Mouse (Mus musculus): ENCODE measurements at regions not wholly inside any gene's neighbourhood (a gene's known extent, or its start where the extent isn't known, plus 50 kb on each side); places are given as distances from the start of the nearest gene placed in this dataset.

DNA sequence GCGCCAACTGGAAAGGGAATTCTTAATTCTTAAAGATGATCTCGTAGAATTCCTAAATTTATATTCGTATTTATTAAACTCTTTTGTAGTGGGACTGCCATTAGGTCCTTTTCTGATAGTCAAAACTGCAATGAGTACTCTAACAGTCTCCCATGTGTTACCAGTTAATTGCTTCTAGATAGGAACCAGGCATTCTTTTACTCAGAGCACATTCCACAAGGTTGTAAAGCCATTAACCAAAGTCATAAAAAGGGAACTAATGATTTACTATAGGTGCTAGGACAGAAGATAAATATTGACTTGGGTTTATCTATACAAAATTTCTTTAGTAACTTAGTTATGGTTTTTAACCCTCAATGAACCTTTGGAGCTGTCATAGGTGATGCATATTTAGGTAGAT, 1525.0 kb downstream of the Tbl1xr1 start:
- DNase-seq: no peak

- DNase-seq: no peak
These were observed 1533.6 kb downstream of the Tbl1xr1 start for GRCm38 (mm10) chr3:23610054-23610453.

DNA sequence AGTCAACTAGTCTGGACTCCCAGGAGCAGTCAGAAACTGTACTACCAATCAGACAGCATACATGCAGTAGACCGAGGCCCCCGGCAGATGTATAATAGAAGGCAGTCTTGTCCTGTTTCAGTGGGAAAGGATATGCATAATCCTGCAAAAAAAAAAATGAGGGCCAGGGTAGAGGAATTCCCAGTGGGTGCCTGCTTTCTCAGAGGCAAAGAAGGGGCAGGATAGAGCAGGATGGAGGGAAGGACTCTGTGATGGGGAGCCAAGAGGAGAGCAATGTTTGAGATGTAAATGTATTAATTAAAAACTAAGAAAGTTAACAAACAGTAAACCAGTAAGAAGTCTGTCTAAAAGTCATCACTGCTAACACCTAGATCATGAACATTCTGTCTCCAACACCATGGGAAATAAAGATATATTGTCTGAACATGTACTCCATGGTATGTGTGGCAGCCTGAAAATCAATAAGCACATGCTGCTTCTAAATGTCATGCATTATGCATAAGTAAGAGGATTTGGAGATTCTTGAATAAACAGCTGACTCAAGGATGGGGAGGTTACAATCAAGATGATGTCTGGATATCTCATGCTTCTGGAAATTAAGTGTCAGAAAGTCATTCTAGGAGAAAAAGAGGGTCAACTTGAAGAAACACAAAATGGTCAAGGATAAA, 1485.3 kb downstream of the Naaladl2 start:
- no peak for DNase-seq

DNA sequence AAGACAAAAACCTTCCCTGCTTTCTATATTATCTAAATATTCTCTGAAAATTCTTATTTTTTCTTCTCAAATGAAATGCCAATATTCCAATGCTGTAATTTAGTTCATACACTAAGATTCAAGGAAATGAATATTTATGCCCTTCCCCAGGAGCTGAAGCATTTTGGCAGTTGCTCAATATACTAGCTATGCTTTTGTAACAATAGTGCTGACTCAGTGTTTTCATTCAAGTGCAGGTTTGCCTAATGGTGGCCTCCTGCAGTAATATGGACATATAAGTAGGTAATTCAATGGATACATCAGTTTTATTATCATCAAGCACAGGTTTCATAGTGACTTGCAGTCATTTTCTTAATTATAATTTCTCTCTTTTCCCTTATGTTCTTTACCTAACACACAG, 1437.3 kb downstream of the Naaladl2 start:
- DNase-seq: no peak
